Mouse (Mus musculus): ENCODE measurements at regions not wholly inside any gene's neighbourhood (a gene's known extent, or its start where the extent isn't known, plus 50 kb on each side); places are given as distances from the start of the nearest gene placed in this dataset.

DNA sequence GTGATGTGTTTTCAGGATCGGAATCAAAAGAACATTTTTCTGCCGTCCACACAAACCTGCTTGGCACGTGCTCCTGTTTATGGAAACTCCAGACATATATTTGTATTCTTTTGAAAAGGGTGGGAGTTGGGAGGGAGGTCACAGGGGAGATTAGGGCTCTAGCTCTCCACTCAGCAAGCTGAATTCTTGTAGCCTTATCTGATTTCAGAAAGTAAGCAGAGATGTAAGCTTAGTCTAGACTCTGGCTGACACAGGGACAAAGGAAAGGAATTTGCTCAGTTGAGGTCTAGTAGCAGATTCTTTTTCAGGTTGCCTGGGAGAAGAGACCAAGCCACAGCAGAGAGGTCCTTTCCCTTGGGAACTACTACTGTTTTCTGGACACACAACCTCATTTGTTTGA is 253.1 kb downstream of the Map2k6 start:
- TF ChIP-seq POLR2A (IDR thresholded peaks at IDR 0.05; ENCODE audit: insufficient read depth, low read depth, low read length) (no peak), CTCF (IDR thresholded peaks at IDR 0.05) (no peak), EP300 (IDR thresholded peaks at IDR 0.05; ENCODE audit: insufficient read depth, low read depth, low read length) (no peak)
